Mouse (Mus musculus) kidney, adult 2 months (tissue): ENCODE measurements around the gene Gnl1.

Experiments used
- CTCF ChIP-seq: fragments of 200-500 bp; conservative IDR thresholded peaks from 2 replicates; pipeline ENCODE4 v1.5.1; 2011; ENCODE audit warnings: low read depth, mild to moderate bottlenecking, control low read depth, low read length, moderate library complexity, mixed read lengths; ENCODE audit not compliant: insufficient read depth, insufficient read length
- POLR2A ChIP-seq: fragments of 200-500 bp; IDR thresholded peaks from one replicate; pipeline ENCODE4 v1.6.1; 2011; ENCODE audit warnings: low read depth, low read length, control low read depth

- TF ChIP-seq POLR2A (no peak), CTCF (no peak)
Observed at GRCm38 (mm10) chr17:36003331-36003730, 23.7 kb downstream of the Gnl1 start.
